Mouse (Mus musculus): ENCODE measurements at regions not wholly inside any gene's neighbourhood (a gene's known extent, or its start where the extent isn't known, plus 50 kb on each side); places are given as distances from the start of the nearest gene placed in this dataset.

- no peak for DNase-seq (ENCODE audit: low spot score in 2 of 2)
Measured at GRCm38 (mm10) chr13:28898900-28899299, 54.6 kb downstream of the Sox4 start.

- no peak for DNase-seq (ENCODE audit: low spot score in 2 of 2)
Measured at GRCm38 (mm10) chr13:28892896-28893295, 60.6 kb downstream of the Sox4 start.

DNA sequence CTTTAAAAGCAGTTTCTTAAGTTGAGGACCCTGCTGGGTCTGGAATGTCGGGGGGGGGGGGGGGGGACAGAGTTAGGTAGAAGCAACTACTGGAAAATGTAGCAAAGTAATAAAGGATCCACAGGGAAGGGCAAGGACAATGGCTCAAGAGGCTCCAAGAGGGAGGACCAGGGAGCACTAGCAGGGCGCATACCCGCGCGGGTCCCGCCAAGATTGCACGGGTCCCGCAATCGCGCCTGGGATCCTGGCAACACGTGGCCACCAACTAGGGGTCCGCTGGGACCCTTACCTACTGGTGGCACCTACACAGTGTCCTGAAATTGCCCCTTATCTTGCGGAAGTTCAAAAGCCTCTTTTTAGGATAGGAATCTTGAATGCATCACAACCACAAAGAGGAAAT, 66.4 kb downstream of the Sox4 start:
- no peak for DNase-seq (ENCODE audit: low spot score in 2 of 2)

GRCm38 (mm10) chr13:28886691-28887090, 66.8 kb downstream of the Sox4 start:
- DNase-seq (ENCODE audit: low spot score in 2 of 2) = peak in 1 of 2 experiments; percentile 22

DNA sequence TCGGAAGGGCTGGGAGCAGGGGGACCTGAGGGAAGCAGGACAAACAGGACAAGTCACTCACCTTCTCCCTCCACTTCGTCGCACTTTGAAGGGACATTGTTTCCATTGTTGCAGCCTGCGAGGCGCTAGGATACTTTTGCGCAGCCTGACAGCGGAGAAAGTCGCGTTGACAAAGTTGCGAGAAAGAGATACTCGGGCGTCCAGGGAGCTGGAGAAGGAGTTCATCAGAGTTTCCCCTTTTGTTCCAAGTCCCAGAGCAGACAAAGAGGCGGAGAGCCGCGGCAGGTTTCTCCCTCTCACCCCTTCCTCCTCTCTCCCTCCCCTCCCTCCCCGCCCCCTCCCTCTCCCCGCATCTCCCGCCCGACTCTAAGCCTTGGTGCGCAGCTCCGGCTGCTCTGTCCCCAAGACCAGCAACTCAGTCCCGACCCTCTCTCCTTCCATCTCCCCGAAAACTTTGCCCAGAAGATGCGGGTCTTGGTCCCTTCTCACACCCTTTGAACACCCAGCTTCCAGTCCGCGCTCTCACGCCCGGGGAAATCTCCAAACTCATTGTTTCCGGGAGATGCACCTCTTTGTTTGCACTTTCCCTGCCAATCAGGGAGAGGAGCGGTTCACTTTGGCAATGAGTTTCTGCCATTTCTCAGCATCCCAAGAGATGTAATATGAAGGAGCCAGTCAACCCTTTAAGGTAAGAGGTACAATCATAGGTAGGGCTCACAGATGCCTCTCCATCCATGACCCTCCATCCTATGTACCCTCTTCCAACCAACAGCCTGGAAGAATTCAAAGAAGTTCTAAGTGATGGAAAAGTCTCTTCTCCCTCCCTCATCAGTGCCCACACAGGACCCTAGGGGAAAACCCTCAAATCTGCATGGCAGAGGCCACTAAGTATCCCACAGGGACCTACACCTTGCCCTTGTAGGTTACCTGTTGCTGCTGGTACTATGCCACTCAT, 68.2 kb downstream of the Sox4 start:
- DNase-seq (ENCODE audit: low spot score in 2 of 2) = no peak

GRCm38 (mm10) chr13:28884191-28884820, 69.2 kb downstream of the Sox4 start:
- DNase-seq (ENCODE audit: low spot score in 2 of 2) = no peak

DNA sequence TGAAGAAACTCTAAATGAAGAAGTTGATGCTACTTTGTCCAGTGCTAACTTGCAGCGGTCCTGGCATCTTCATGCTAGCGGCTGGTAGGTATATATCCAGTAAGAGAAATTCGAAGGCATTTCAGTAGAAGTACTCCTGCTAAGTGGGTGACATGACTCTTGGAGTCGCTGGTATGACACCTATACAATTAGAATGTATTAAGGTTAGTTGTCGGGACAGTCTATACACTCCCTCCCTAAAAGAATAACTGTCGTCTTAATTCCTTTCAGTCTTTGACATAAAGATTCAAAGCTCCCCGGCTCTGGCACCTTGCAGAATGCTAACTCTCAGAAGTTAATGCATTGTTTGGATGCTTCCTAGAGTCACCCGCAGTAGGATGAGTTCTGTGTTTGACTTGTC, 70.1 kb downstream of the Sox4 start:
- DNase-seq (ENCODE audit: low spot score in 2 of 2) = no peak

DNA sequence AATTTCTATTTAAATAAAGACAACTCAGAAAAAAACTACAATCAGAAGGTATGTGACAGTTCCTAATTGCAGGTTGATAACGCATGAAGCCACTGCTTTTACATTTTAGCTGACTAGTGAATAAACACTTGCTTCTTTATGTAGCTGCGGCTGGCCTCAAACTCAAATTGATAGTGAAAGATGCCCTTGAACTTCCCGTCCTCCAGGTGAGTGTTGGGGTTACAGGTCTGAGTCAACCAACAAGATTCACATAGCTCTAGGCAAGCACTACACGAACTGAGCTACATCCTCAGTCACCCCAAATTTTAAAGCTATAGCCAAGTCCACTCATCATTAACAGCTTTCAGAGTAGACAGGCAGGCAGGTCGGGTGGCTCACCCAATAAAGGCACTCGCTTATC, 72.6 kb downstream of the Sox4 start:
- DNase-seq (ENCODE audit: low spot score in 2 of 2) = no peak

DNA sequence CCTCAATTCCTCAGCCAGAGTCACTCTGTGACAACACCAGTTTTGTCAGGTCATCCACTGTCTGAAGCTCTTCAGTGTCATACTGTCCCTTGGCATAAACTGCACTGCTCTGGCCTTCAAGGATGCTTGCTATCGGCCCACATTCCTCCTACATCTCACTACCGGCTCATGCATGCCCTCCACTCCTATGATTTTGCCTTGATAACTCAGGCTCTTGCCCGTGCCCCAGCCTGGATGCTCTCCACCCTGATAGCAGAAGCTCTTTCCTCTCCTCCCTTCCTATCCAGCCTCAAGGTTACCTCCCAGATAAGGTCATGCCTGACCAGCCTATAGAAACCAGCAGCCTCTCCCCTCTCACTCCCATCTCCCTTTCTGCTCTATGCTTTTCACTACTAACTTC, 74.8 kb downstream of the Sox4 start:
- DNase-seq (ENCODE audit: low spot score in 2 of 2) = no peak

DNA sequence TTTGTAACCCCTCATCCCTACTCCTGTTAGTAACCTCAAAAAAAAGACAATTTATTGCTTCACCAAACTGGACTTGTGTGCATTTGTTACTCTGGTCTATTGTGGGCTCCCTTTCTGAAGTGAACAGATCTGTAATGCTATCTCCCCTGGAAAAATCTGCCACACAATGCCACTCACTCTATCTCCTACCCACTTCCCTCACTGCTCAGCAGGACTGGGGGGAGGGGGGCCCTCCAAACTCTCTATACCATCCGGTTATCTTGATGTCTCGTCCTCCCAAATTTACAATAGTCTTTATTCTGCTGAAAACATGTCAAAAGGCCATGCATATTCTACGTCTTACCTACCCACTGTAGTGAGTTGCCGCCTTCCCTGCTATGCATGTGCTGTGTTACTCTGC, 76.7 kb downstream of the Sox4 start:
- DNase-seq (ENCODE audit: low spot score in 2 of 2) = no peak

DNA sequence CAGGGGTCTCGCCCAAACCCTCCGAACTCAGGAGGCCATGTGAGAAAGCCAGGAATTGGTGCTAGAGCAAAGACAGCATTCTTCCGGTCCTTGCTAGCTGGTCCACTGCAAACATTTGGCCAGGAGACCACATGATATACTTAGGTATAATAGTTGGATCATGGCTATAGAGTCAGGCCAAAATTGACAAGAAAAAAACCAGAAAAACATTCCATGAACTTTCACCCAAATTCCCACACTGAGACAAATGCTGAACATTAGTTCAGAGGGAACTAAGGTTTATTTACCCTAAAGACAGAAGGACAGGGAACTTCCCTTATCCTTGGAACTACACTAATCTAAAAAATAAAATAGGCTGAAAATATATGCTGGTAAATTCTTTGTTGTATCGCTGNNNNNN, 82.8 kb downstream of the Sox4 start:
- no peak for DNase-seq (ENCODE audit: low spot score in 2 of 2)

GRCm38 (mm10) chr13:28867210-28867609, 86.3 kb downstream of the Sox4 start:
- no peak for DNase-seq (ENCODE audit: low spot score in 2 of 2)

GRCm38 (mm10) chr13:28866686-28867085, 86.8 kb downstream of the Sox4 start:
- no peak for DNase-seq (ENCODE audit: low spot score in 2 of 2)

- no peak for DNase-seq (ENCODE audit: low spot score in 2 of 2)
Measured at GRCm38 (mm10) chr13:28860601-28861000, 92.9 kb downstream of the Sox4 start.

- no peak for DNase-seq (ENCODE audit: low spot score in 2 of 2)
Measured at GRCm38 (mm10) chr13:28859829-28860427, 93.6 kb downstream of the Sox4 start.

DNA sequence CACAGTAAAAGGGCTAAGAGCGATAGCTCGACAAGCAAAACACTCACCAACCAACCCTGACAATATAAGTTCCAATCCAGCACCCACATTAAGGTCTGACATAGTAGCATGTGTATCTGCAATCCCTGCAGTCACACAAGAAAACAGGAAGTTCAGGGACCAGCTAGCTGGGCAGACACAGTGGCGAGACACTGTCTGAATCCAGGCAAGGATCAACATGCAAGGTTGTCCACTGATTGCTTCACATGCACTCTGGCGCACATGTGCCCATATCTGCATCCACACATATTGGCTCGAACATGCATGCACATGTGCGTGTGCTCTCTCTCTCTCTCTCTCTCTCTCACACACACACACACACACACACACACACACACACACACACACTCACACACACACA, 95.5 kb downstream of the Sox4 start:
- DNase-seq (ENCODE audit: low spot score in 2 of 2) = no peak

DNA sequence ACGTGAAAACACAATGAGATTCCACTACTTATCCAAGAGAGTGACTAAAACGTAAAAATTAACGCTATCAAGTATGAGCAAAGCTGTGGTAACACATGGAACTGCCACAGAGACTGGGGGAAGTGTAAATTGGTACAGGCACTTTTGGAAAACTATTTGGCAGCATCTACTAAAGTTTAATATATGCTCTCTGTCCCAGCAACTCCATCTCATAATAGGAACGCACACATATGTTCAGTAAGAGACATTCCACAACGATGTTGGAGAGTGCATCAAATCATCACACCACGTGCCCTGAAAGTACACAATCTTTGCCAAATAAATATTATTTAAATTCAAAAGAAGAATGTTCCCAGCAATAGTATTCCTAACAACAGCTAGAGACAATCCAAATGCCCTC, 96.3 kb downstream of the Sox4 start:
- no peak for DNase-seq (ENCODE audit: low spot score in 2 of 2)

GRCm38 (mm10) chr13:28856472-28856871, 97.0 kb downstream of the Sox4 start:
- DNase-seq (ENCODE audit: low spot score in 2 of 2) = no peak

- DNase-seq (ENCODE audit: low spot score in 2 of 2) = no peak
Measured at GRCm38 (mm10) chr13:28854247-28854646, 99.3 kb downstream of the Sox4 start.

- no peak for DNase-seq (ENCODE audit: low spot score in 2 of 2)
Measured at GRCm38 (mm10) chr13:28848305-28848704, 105.2 kb downstream of the Sox4 start.

DNA sequence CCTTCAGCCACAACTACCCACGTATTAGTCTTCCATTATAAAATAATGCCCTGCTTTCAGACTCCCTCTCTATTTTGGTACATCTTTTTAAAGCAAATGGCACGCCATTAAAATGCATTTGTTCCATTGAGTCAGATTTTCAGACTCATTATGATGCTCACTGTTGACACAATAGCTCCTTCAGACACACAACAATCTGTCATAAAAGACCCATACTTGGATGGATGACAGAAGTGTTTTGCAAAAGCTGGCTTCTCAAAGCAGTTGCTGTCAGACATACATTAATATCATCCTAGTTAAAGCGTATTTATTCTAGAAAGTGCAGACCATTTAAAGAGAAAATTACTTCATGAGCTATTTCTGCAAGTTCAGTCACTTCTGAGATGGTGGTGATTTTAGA, 106.0 kb downstream of the Sox4 start:
- DNase-seq (ENCODE audit: low spot score in 2 of 2) = no peak

DNA sequence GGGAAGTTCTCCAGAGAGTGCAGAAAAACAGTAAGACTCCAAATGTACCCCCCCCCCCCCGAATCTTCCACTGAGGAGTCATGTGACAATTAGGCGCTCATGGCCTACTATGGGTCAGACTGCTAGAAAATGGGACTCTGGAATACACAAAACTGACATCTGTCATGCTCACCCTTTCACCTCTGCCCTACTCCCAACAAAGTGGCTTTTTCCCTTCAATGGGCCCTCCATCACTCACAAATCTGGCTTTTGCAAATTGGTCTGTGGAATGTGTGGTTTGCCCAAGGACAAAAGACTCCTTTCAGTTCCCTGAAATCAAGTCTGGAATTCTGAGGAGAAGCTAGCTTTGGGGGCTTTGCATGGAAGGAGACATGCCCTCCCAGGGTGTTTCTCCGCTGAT, 109.0 kb downstream of the Sox4 start:
- DNase-seq (ENCODE audit: low spot score in 2 of 2) = no peak

DNA sequence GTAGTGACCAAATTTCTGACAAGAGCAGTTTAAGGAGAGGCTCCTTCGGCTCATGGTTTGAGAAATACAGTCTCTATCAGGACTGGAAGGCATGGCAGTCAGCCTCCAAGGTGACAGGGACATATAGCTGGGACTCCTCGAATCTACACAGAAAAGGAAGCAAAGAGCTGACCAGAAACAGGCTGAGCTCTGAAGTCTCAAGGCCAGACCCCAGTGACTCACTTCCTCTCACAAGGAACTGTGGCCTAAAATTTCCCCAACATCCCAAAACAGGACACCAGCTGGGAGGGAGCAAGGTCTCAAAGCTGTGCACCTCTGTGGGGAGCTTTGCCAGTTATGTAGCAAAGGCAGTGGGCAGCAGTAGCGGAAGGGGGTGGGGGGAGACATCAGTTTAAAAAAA, 110.7 kb downstream of the Sox4 start:
- DNase-seq (ENCODE audit: low spot score in 2 of 2) = no peak

All from urinary bladder, postnatal 4 days (tissue).